Mouse (Mus musculus) heart, embryonic 15.5 days (tissue): ENCODE results near the gene Frmd4a. TPM values are rescaled to one million over a fixed set of nuclear protein-coding genes. Genes with fewer than 3 reads are reported as not detected.

ENCODE experiments used
- ATAC-seq: fragments of 200-750 bp; cut with Nextera tagmentation; replicated peaks from 2 replicates; pipeline ENCODE4 v1.8.0; 2017; ENCODE audit warnings: low read depth, moderate TSS enrichment; ENCODE audit not compliant: insufficient number of reproducible peaks, insufficient read depth, low FRiP score
- H3K27ac ChIP-seq: fragments of 300-500 bp; sonication (generic); 2 replicates; pipeline ENCODE4 v1.5.1; 2015; ENCODE audit warnings: mild to moderate bottlenecking, inconsistent platforms
- H3K27me3 ChIP-seq: fragments of 300-500 bp; sonication (generic); 2 replicates; pipeline ENCODE4 v1.6.1; 2015; ENCODE audit warnings: inconsistent platforms
- H3K36me3 ChIP-seq: fragments of 300-500 bp; sonication (generic); 2 replicates; pipeline ENCODE4 v1.6.1; 2015; ENCODE audit warnings: mild to moderate bottlenecking, inconsistent platforms
- H3K4me1 ChIP-seq: fragments of 300-500 bp; sonication (generic); replicated peaks from 2 replicates; pipeline ENCODE4 v1.6.1; 2015; ENCODE audit warnings: inconsistent platforms
- H3K4me2 ChIP-seq: fragments of 300-500 bp; sonication (generic); 2 replicates; pipeline ENCODE4 v1.6.1; 2015; ENCODE audit warnings: inconsistent platforms, mild to moderate bottlenecking, moderate library complexity
- H3K4me3 ChIP-seq: fragments of 300-500 bp; sonication (generic); 2 replicates; pipeline ENCODE4 v1.5.1; 2015; ENCODE audit warnings: mild to moderate bottlenecking, inconsistent platforms
- H3K9ac ChIP-seq: fragments of 300-500 bp; sonication (generic); 2 replicates; pipeline ENCODE4 v1.6.1; 2015; ENCODE audit warnings: mild to moderate bottlenecking, inconsistent platforms
- H3K9me3 ChIP-seq: fragments of 300-500 bp; sonication (generic); replicated peaks from 2 replicates; pipeline ENCODE4 v1.6.1; 2016; ENCODE audit warnings: inconsistent platforms
- WGBS: fragments of 180-500 bp; shearing (Covaris S2); methylation state at CpG from one replicate; pipeline ENCODE4 v1.1.7; 2015; ENCODE audit warnings: mixed read lengths; 5-methylcytosine and 5-hydroxymethylcytosine counted together
- polyA plus RNA-seq: library from polyadenylated mRNA; unstranded; fragments of >200 nt; fragmentation: Nextera tagmentation; extraction: Ambion mirVana; gene quantifications from 2 replicates; pipeline ENCODE4 v1.2.1, GENCODE M21; 2015

Frmd4a gene
- polyA plus RNA-seq, 1 experiment from 2014 or later, result 15.6 TPM

- Histone ChIP-seq H3K9ac (no peak overlapping the region), H3K4me3 (no peak overlapping the region), H3K27me3 (no peaks in the 10 kb centered on the region), H3K4me1 (peaks cover 18% of the 10 kb centered on the region), H3K27ac (no peak overlapping the region), H3K36me3 (no peaks in the 10 kb centered on the region), H3K9me3 (no peaks in the 10 kb centered on the region), H3K4me2 (no peak overlapping the region)
- ATAC-seq, result no peak
- WGBS, result 66% methylated on average over 3 of the region's 3 CpGs
Measured at GRCm38 (mm10) chr2:4339530-4340218, 322.2 kb downstream of the Frmd4a start.

- Histone ChIP-seq H3K9me3 (no peaks in the 10 kb centered on the region), H3K36me3 (no peaks in the 10 kb centered on the region), H3K4me1 (peaks cover 14% of the 10 kb centered on the region), H3K9ac (no peak overlapping the region), H3K4me3 (no peak overlapping the region), H3K27ac (no peak overlapping the region), H3K27me3 (no peaks in the 10 kb centered on the region), H3K4me2 (no peak overlapping the region)
- WGBS, result 79% methylated on average over 10 of the region's 10 CpGs
- no peak for ATAC-seq
Measured at GRCm38 (mm10) chr2:4340378-4340777, 322.9 kb downstream of the Frmd4a start.

DNA sequence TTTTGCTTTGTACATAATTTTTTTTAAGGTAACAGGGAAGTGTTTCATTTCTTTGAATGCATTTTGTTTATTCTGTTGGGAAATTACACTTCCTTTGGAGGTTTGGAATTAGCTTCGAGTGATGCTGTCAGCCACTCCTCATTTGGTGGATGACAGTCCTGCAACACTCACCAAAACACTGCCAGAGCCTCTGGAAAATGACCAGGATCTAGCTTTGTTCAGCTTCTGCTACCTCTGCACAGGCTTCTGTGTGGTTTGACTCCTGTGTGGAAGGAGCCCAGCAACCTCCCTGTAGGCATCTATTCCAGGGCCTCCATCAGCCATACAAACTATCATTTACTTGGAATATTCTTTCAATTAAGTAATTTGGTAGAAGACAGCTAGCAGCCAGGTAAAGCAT is 323.6 kb downstream of the Frmd4a start:
- H3K4me3 ChIP-seq, result no peak overlapping the region
- H3K4me1 ChIP-seq, result peaks cover 17% of the 10 kb centered on the region
- H3K27me3 ChIP-seq, result no peaks in the 10 kb centered on the region
- no peaks in the 10 kb centered on the region for H3K36me3 ChIP-seq
- no peak overlapping the region for H3K27ac ChIP-seq
- H3K9ac ChIP-seq, result no peak overlapping the region
- no peaks in the 10 kb centered on the region for H3K9me3 ChIP-seq
- H3K4me2 ChIP-seq, result no peak overlapping the region
- 33% methylated on average over 1 of the region's 1 CpGs for WGBS
- ATAC-seq, result no peak

DNA sequence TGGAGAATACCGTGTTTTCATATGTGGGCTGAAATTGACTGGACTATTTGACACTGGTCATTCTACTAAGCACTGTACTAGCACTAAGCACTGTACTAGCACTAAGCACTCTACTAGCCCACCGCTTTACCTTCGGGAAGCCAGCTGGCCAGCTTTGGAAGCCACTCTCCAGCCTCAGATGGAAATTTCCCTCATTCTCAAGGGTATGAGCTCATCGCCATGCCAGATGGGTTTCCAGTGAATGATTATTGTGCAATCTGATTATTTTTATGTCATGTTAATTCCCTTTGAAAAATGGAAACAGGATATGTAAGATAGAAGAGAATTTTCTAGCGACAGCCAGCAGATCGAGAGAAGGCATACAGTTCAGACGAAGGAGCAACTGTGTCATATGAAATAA is 324.5 kb downstream of the Frmd4a start:
- Histone ChIP-seq H3K36me3 (no peaks in the 10 kb centered on the region), H3K27me3 (no peaks in the 10 kb centered on the region), H3K4me2 (no peak overlapping the region), H3K4me3 (no peak overlapping the region), H3K9me3 (no peaks in the 10 kb centered on the region), H3K9ac (no peak overlapping the region), H3K4me1 (peaks cover 17% of the 10 kb centered on the region), H3K27ac (no peak overlapping the region)
- 88% methylated on average over 7 of the region's 7 CpGs for WGBS
- no peak for ATAC-seq

GRCm38 (mm10) chr2:4344411-4344810 is 326.9 kb downstream of the Frmd4a start:
- ATAC-seq, result no peak
- Histone ChIP-seq H3K4me2 (no peak overlapping the region), H3K9ac (no peak overlapping the region), H3K4me3 (no peak overlapping the region), H3K36me3 (no peaks in the 10 kb centered on the region), H3K9me3 (no peaks in the 10 kb centered on the region), H3K27me3 (no peaks in the 10 kb centered on the region), H3K27ac (no peak overlapping the region), H3K4me1 (peaks cover 6% of the 10 kb centered on the region; the same call in 1 of the 2 replicates)
- WGBS, result 63% methylated on average over 5 of the region's 5 CpGs

DNA sequence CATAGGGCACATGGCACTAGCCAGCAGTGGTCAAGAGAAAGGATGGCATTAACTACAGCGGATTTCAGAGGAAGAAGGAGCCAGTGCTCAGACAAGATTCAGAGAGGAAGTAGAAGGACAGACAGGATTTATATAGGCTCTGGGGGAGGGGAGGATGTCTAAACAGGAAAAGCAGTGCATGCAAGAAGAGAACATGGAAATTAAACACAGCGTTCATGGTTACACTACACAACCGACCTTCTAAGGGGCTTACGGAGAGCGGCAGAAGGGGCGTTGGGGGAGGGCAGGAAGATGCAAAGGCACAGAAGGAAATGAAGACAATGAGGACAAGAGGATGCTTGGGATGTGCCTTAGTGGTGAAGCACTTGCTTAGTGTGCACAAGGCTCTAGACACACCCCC is 328.7 kb downstream of the Frmd4a start:
- H3K36me3 ChIP-seq, result no peaks in the 10 kb centered on the region
- H3K4me1 ChIP-seq, result peaks cover 6% of the 10 kb centered on the region; the same call in 1 of the 2 replicates
- peak overlapping the region; percentile 25; the same call in 1 of the 2 replicates for H3K27ac ChIP-seq
- H3K4me3 ChIP-seq, result no peak overlapping the region
- no peak overlapping the region for H3K4me2 ChIP-seq
- WGBS, result 63% methylated on average over 6 of the region's 6 CpGs
- no peaks in the 10 kb centered on the region for H3K9me3 ChIP-seq
- no peaks in the 10 kb centered on the region for H3K27me3 ChIP-seq
- no peak overlapping the region for H3K9ac ChIP-seq
- ATAC-seq, result no peak

GRCm38 (mm10) chr2:4346953-4347352 is 329.4 kb downstream of the Frmd4a start:
- no peak overlapping the region for H3K27ac ChIP-seq
- WGBS, result 44% methylated on average over 1 of the region's 1 CpGs
- no peak overlapping the region for H3K9ac ChIP-seq
- no peaks in the 10 kb centered on the region for H3K36me3 ChIP-seq
- H3K4me3 ChIP-seq, result no peak overlapping the region
- no peak for ATAC-seq
- H3K4me2 ChIP-seq, result no peak overlapping the region
- peaks cover 6% of the 10 kb centered on the region; the same call in 1 of the 2 replicates for H3K4me1 ChIP-seq
- no peaks in the 10 kb centered on the region for H3K9me3 ChIP-seq
- H3K27me3 ChIP-seq, result no peaks in the 10 kb centered on the region

- Histone ChIP-seq H3K9ac (no peak overlapping the region), H3K27ac (no peak overlapping the region), H3K9me3 (no peaks in the 10 kb centered on the region), H3K4me2 (no peak overlapping the region), H3K27me3 (no peaks in the 10 kb centered on the region), H3K36me3 (no peaks in the 10 kb centered on the region), H3K4me1 (peaks cover 8% of the 10 kb centered on the region; the same call in 1 of the 2 replicates), H3K4me3 (no peak overlapping the region)
- ATAC-seq, result no peak
- 14% methylated on average over 3 of the region's 3 CpGs for WGBS
Measured at GRCm38 (mm10) chr2:4347782-4348181, 330.3 kb downstream of the Frmd4a start.

DNA sequence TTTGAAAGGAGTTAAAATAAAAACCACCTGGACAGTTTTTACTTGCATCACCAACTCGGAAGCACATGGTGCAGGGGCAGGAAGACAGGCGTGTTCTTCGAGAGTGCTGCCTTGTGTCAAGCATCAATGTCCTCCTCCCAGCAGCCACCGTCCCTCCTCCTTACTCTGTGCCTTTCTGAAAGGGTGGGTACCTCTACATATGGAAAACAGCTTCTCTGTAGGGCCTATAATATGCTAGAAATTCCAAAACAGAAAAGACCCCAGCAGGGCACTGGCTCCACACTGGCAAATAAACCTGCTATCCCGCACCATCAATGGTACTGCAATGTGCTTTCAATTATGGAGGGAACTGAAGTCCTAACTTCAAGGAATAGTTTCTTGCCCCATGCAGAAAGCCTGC is 331.0 kb downstream of the Frmd4a start:
- H3K4me1 ChIP-seq, result peaks cover 11% of the 10 kb centered on the region; the same call in 1 of the 2 replicates
- no peaks in the 10 kb centered on the region for H3K36me3 ChIP-seq
- no peak overlapping the region for H3K27ac ChIP-seq
- H3K9me3 ChIP-seq, result no peaks in the 10 kb centered on the region
- no peak for ATAC-seq
- no peak overlapping the region for H3K4me3 ChIP-seq
- WGBS, result 88% methylated on average over 5 of the region's 5 CpGs
- no peaks in the 10 kb centered on the region for H3K27me3 ChIP-seq
- H3K4me2 ChIP-seq, result no peak overlapping the region
- H3K9ac ChIP-seq, result no peak overlapping the region

DNA sequence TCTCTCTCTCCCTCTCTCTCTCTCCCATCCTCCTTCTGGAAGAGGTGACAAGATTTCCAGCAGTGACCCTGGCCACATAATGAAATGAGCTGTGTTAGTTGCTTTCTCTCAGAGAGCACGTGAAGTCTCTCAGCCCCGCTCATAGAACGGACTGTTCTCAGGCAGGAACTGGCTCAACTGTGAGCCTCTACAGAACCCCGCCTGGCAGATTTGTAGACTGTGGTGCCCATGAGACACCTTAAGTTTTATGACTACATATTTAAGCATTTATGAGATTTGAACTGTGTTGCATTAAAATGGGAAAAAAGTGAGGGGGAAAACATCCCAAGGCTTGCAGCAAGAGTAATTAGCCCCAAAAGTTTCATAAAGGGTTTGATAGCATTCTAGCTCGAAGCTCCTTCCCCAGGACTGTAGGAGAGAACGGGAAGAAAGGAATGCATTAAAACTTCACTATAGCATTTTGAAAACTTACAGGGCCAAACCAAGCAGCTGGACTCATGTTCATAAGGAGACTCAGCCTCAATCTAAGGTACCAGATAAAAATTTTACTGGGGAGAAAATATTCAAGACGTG is 339.4 kb downstream of the Frmd4a start:
- 91% methylated on average over 7 of the region's 7 CpGs for WGBS
- H3K4me2 ChIP-seq, result no peak overlapping the region
- no peaks in the 10 kb centered on the region for H3K27me3 ChIP-seq
- peaks cover 10% of the 10 kb centered on the region; the same call in 1 of the 2 replicates for H3K4me1 ChIP-seq
- H3K9me3 ChIP-seq, result no peaks in the 10 kb centered on the region
- no peak overlapping the region for H3K9ac ChIP-seq
- H3K36me3 ChIP-seq, result no peaks in the 10 kb centered on the region
- no peak overlapping the region for H3K4me3 ChIP-seq
- H3K27ac ChIP-seq, result no peak overlapping the region
- no peak for ATAC-seq

GRCm38 (mm10) chr2:4361981-4362834 is 344.7 kb downstream of the Frmd4a start:
- H3K27ac ChIP-seq, result no peak overlapping the region

More at GRCm38 (mm10) chr2:4361981-4362834, 344.7 kb downstream of the Frmd4a start:
- no peak for ATAC-seq
- Histone ChIP-seq H3K9ac (no peak overlapping the region), H3K9me3 (no peaks in the 10 kb centered on the region), H3K36me3 (no peaks in the 10 kb centered on the region), H3K27me3 (no peaks in the 10 kb centered on the region), H3K4me3 (no peak overlapping the region), H3K4me1 (no peaks in the 10 kb centered on the region), H3K4me2 (no peak overlapping the region)
- WGBS, result 70% methylated on average over 9 of the region's 9 CpGs
